Mouse (Mus musculus) cortical plate, adult 2 months (tissue): ENCODE results near the gene Shank2. TPM values are rescaled to one million over a fixed set of nuclear protein-coding genes. Genes with fewer than 3 reads are reported as not detected.
A peak's percentile ranks its signal among the peaks of the same experiment; 100 is the strongest.

Experiments used
- H3K27ac ChIP-seq: fragments of 200-500 bp; 2 replicates; pipeline ENCODE4 v1.5.1; 2012; ENCODE audit warnings: low read length, control low read depth, inconsistent platforms; ENCODE audit not compliant: insufficient read depth
- H3K4me1 ChIP-seq: fragments of 200-500 bp; 2 replicates; pipeline ENCODE4 v1.6.1; 2011; ENCODE audit warnings: low read length; ENCODE audit not compliant: control insufficient read depth, insufficient read depth
- H3K4me3 ChIP-seq: fragments of 200-500 bp; 2 replicates; pipeline ENCODE4 v1.5.1; 2011; ENCODE audit warnings: mild to moderate bottlenecking, low read length, control low read depth; ENCODE audit not compliant: insufficient read depth
- CTCF ChIP-seq: fragments of 200-500 bp; IDR thresholded peaks from 2 replicates; pipeline ENCODE4 v1.5.1; 2011; ENCODE audit warnings: mild to moderate bottlenecking, control low read depth, low read length; ENCODE audit not compliant: insufficient read depth; ENCODE audit errors: extremely low read depth
- POLR2A ChIP-seq: fragments of 200-500 bp; IDR thresholded peaks from 2 replicates; pipeline ENCODE4 v1.6.1; 2011; ENCODE audit warnings: mild to moderate bottlenecking, low read length, control low read depth; ENCODE audit not compliant: insufficient read depth; ENCODE audit errors: extremely low read depth
- polyA plus RNA-seq: library from polyadenylated mRNA; depleted of rRNA; stranded (reverse); fragments of >200 nt; gene quantifications from 2 replicates; pipeline ENCODE4 v1.2.3, GENCODE M21; 2012

Gene Shank2
- polyA plus RNA-seq, 1 experiment: 69.7 TPM

GRCm38 (mm10) chr7:144427460-144427859 lies 425.7 kb downstream of the Shank2 start:
- H3K4me3 ChIP-seq: no peak overlapping the region
- no peak overlapping the region for H3K27ac ChIP-seq
- TF ChIP-seq CTCF (peak; percentile 42), POLR2A (no peak)
- H3K4me1 ChIP-seq: no peaks in the 10 kb centered on the region

- Histone ChIP-seq H3K27ac (no peak overlapping the region), H3K4me3 (no peak overlapping the region), H3K4me1 (no peaks in the 10 kb centered on the region)
- no peak for TF ChIP-seq CTCF
- TF ChIP-seq POLR2A: no peak
Observed at GRCm38 (mm10) chr7:144432920-144433319, 431.2 kb downstream of the Shank2 start.

GRCm38 (mm10) chr7:144438811-144439210 lies 437.1 kb downstream of the Shank2 start:
- no peak for TF ChIP-seq CTCF
- TF ChIP-seq POLR2A: no peak
- H3K4me3 ChIP-seq: no peak overlapping the region
- no peak overlapping the region for H3K27ac ChIP-seq
- H3K4me1 ChIP-seq: 0 out of 2 replicates have a peak, but pooled peaks cover 1% of the 10 kb centered on the region

GRCm38 (mm10) chr7:144441466-144441865 lies 439.7 kb downstream of the Shank2 start:
- TF ChIP-seq POLR2A (no peak), CTCF (no peak)
- 0 out of 2 replicates have a peak, but pooled peaks cover 1% of the 10 kb centered on the region for H3K4me1 ChIP-seq
- H3K27ac ChIP-seq: no peak overlapping the region
- H3K4me3 ChIP-seq: no peak overlapping the region

GRCm38 (mm10) chr7:144441976-144442375 lies 440.2 kb downstream of the Shank2 start:
- Histone ChIP-seq H3K4me3 (no peak overlapping the region), H3K27ac (no peak overlapping the region), H3K4me1 (0 out of 2 replicates have a peak, but pooled peaks cover 1% of the 10 kb centered on the region)
- TF ChIP-seq CTCF: no peak
- no peak for TF ChIP-seq POLR2A

- TF ChIP-seq POLR2A: no peak
- TF ChIP-seq CTCF: no peak
- Histone ChIP-seq H3K4me1 (0 out of 2 replicates have a peak, but pooled peaks cover 1% of the 10 kb centered on the region), H3K4me3 (no peak overlapping the region), H3K27ac (no peak overlapping the region)
Observed at GRCm38 (mm10) chr7:144444788-144445187, 443.1 kb downstream of the Shank2 start.

- H3K4me3 ChIP-seq: no peak overlapping the region
- no peaks in the 10 kb centered on the region for H3K4me1 ChIP-seq
- H3K27ac ChIP-seq: no peak overlapping the region
- TF ChIP-seq CTCF: no peak
- TF ChIP-seq POLR2A: no peak
Observed at GRCm38 (mm10) chr7:144447146-144447545, 445.4 kb downstream of the Shank2 start.

GRCm38 (mm10) chr7:144448186-144448585 lies 446.5 kb downstream of the Shank2 start:
- TF ChIP-seq POLR2A (no peak), CTCF (no peak)
- H3K27ac ChIP-seq: no peak overlapping the region
- no peak overlapping the region for H3K4me3 ChIP-seq
- H3K4me1 ChIP-seq: no peaks in the 10 kb centered on the region

- Histone ChIP-seq H3K4me3 (no peak overlapping the region), H3K27ac (no peak overlapping the region)
- TF ChIP-seq CTCF (no peak), POLR2A (no peak)
Observed at GRCm38 (mm10) chr7:144449637-144450570, 448.2 kb downstream of the Shank2 start.

GRCm38 (mm10) chr7:144450661-144451060 lies 448.9 kb downstream of the Shank2 start:
- H3K4me3 ChIP-seq: no peak overlapping the region
- H3K4me1 ChIP-seq: no peaks in the 10 kb centered on the region
- no peak for TF ChIP-seq CTCF
- TF ChIP-seq POLR2A: no peak
- H3K27ac ChIP-seq: no peak overlapping the region

More at GRCm38 (mm10) chr7:144449637-144450570, 448.2 kb downstream of the Shank2 start:
- no peaks in the 10 kb centered on the region for H3K4me1 ChIP-seq
